Mouse (Mus musculus) hindbrain, embryonic 16.5 days (tissue): ENCODE measurements around the gene 9130023H24Rik. TPM values are rescaled to one million over a fixed set of nuclear protein-coding genes. Genes with fewer than 3 reads are reported as not detected.

Experiments
- ATAC-seq: fragments of 200-750 bp; cut with Nextera tagmentation; 2 replicates; pipeline ENCODE4 v1.8.0; 2017; ENCODE audit warnings: moderate TSS enrichment, moderate library complexity
- H3K27ac ChIP-seq: fragments of 300-500 bp; sonication (generic); 2 replicates; pipeline ENCODE4 v1.5.1; 2014; ENCODE audit warnings: low read depth, mild to moderate bottlenecking, control low read depth, low read length, moderate library complexity
- H3K27me3 ChIP-seq: fragments of 300-500 bp; sonication (generic); replicated peaks from 2 replicates; pipeline ENCODE4 v1.6.1; 2014; ENCODE audit warnings: low read length; ENCODE audit not compliant: control insufficient read depth, insufficient read depth
- H3K36me3 ChIP-seq: fragments of 300-500 bp; sonication (generic); 2 replicates; pipeline ENCODE4 v1.6.1; 2014; ENCODE audit warnings: mild to moderate bottlenecking, low read length, moderate library complexity, mixed read lengths; ENCODE audit not compliant: control insufficient read depth, insufficient read depth
- H3K4me1 ChIP-seq: fragments of 300-500 bp; sonication (generic); 2 replicates; pipeline ENCODE4 v1.6.1; 2014; ENCODE audit warnings: low read depth, low read length; ENCODE audit not compliant: control insufficient read depth, insufficient read depth
- H3K4me2 ChIP-seq: fragments of 300-500 bp; sonication (generic); 2 replicates; pipeline ENCODE4 v1.6.1; 2014; ENCODE audit warnings: mild to moderate bottlenecking, low read length, control low read depth, moderate library complexity
- H3K4me3 ChIP-seq: fragments of 300-500 bp; sonication (generic); 2 replicates; pipeline ENCODE4 v1.5.1; 2014; ENCODE audit warnings: mild to moderate bottlenecking, low read length, control low read depth, moderate library complexity
- H3K9ac ChIP-seq: fragments of 300-500 bp; sonication (generic); 2 replicates; pipeline ENCODE4 v1.6.1; 2014; ENCODE audit warnings: low read depth, mild to moderate bottlenecking, control low read depth, low read length, moderate library complexity
- H3K9me3 ChIP-seq: fragments of 300-500 bp; sonication (generic); 2 replicates; pipeline ENCODE4 v1.6.1; 2014; ENCODE audit warnings: mild to moderate bottlenecking, low read length, moderate library complexity; ENCODE audit not compliant: control insufficient read depth
- WGBS: fragments of 180-500 bp; shearing (Covaris S2); extraction: QIAGEN DNeasy Blood & Tissue Kit; methylation state at CpG from one replicate; pipeline ENCODE4 v1.1.7; 2014; 5-methylcytosine and 5-hydroxymethylcytosine counted together
- polyA plus RNA-seq: library from polyadenylated mRNA; unstranded; fragments of >200 nt; fragmentation: Nextera tagmentation; extraction: Ambion mirVana; gene quantifications from 2 replicates; pipeline ENCODE4 v1.2.1, GENCODE M21; 2015

Gene 9130023H24Rik
- polyA plus RNA-seq, 1 experiment from 2014 or later: 6.3 TPM

GRCm38 (mm10) chr7:128249998-128250397 lies 12.2 kb upstream of the 9130023H24Rik start:
- Histone ChIP-seq H3K4me1 (peaks cover 18% of the 10 kb centered on the region), H3K9me3 (no peaks in the 10 kb centered on the region), H3K27me3 (no peaks in the 10 kb centered on the region), H3K4me3 (no peak overlapping the region), H3K4me2 (no peak overlapping the region), H3K9ac (no peak overlapping the region), H3K27ac (no peak overlapping the region), H3K36me3 (no peaks in the 10 kb centered on the region)
- no peak for ATAC-seq
- 87% methylated on average over 5 of the region's 5 CpGs for WGBS

GRCm38 (mm10) chr7:128248081-128249042 lies 10.5 kb upstream of the 9130023H24Rik start:
- Histone ChIP-seq H3K36me3 (peaks cover 2% of the 10 kb centered on the region), H3K27ac (no peak overlapping the region), H3K27me3 (no peaks in the 10 kb centered on the region), H3K4me3 (no peak overlapping the region), H3K4me2 (peak overlapping the region; percentile 61; the same call in 1 of the 2 replicates), H3K9ac (no peak overlapping the region), H3K4me1 (peaks cover 18% of the 10 kb centered on the region), H3K9me3 (no peaks in the 10 kb centered on the region)
- no peak for ATAC-seq
- 81% methylated on average over 10 of the region's 10 CpGs for WGBS

- no peaks in the 10 kb centered on the region for H3K9me3 ChIP-seq
- peaks cover 7% of the 10 kb centered on the region for H3K36me3 ChIP-seq
- peak; percentile 82 for ATAC-seq
- peak overlapping the region; percentile 59 for H3K9ac ChIP-seq
- H3K27ac ChIP-seq: peak overlapping the region; percentile 59
- WGBS: 2% methylated on average over 13 of the region's 13 CpGs
- peak overlapping the region; percentile 61 for H3K4me2 ChIP-seq
- peak overlapping the region; percentile 40 for H3K4me3 ChIP-seq
- H3K27me3 ChIP-seq: no peaks in the 10 kb centered on the region
- peaks cover 15% of the 10 kb centered on the region for H3K4me1 ChIP-seq
Measured at GRCm38 (mm10) chr7:128247443-128247842, 9.6 kb upstream of the 9130023H24Rik start.

- ATAC-seq: peak; percentile 70
- Histone ChIP-seq H3K4me1 (peaks cover 8% of the 10 kb centered on the region), H3K4me2 (peak within 1 kb of the TSS; percentile 61), H3K36me3 (peaks cover 8% of the 10 kb centered on the region), H3K9ac (peak within 1 kb of the TSS; percentile 59), H3K27ac (peak within 1 kb of the TSS; percentile 59), H3K9me3 (no peaks in the 10 kb centered on the region), H3K4me3 (peak within 1 kb of the TSS; percentile 40), H3K27me3 (no peaks in the 10 kb centered on the region)
- WGBS: 2% methylated on average over 27 of the region's 30 CpGs
Measured at GRCm38 (mm10) chr7:128246496-128247391, 8.9 kb upstream of the 9130023H24Rik start, which contains the start of gene Tgfb1i1. TSS of gene Tgfb1i1 (plus strand) at chr7:128246812.

- no peaks in the 10 kb centered on the region for H3K27me3 ChIP-seq
- ATAC-seq: no peak
- no peak overlapping the region for H3K4me3 ChIP-seq
- H3K9ac ChIP-seq: no peak overlapping the region
- no peak overlapping the region for H3K4me2 ChIP-seq
- peaks cover 9% of the 10 kb centered on the region for H3K36me3 ChIP-seq
- H3K9me3 ChIP-seq: no peaks in the 10 kb centered on the region
- H3K27ac ChIP-seq: no peak overlapping the region
- 76% methylated on average over 4 of the region's 4 CpGs for WGBS
- H3K4me1 ChIP-seq: peaks cover 11% of the 10 kb centered on the region
Measured at GRCm38 (mm10) chr7:128245547-128245946, 7.7 kb upstream of the 9130023H24Rik start.

GRCm38 (mm10) chr7:128244410-128245025 lies 6.7 kb upstream of the 9130023H24Rik start:
- no peak overlapping the region for H3K27ac ChIP-seq
- no peak overlapping the region for H3K9ac ChIP-seq
- 79% methylated on average over 18 of the region's 18 CpGs for WGBS
- H3K36me3 ChIP-seq: peaks cover 15% of the 10 kb centered on the region
- H3K27me3 ChIP-seq: no peaks in the 10 kb centered on the region
- H3K4me2 ChIP-seq: no peak overlapping the region
- no peaks in the 10 kb centered on the region for H3K9me3 ChIP-seq
- peaks cover 16% of the 10 kb centered on the region for H3K4me1 ChIP-seq
- H3K4me3 ChIP-seq: no peak overlapping the region
- ATAC-seq: no peak

- Histone ChIP-seq H3K4me3 (no peak overlapping the region), H3K9me3 (no peaks in the 10 kb centered on the region), H3K4me2 (no peak overlapping the region), H3K4me1 (peaks cover 21% of the 10 kb centered on the region), H3K9ac (no peak overlapping the region), H3K36me3 (peaks cover 15% of the 10 kb centered on the region), H3K27me3 (no peaks in the 10 kb centered on the region), H3K27ac (no peak overlapping the region)
- 40% methylated on average over 10 of the region's 10 CpGs for WGBS
- ATAC-seq: no peak
Measured at GRCm38 (mm10) chr7:128243921-128244320, 6.1 kb upstream of the 9130023H24Rik start.

GRCm38 (mm10) chr7:128242331-128242730 lies 4.5 kb upstream of the 9130023H24Rik start:
- H3K27ac ChIP-seq: no peak overlapping the region
- no peaks in the 10 kb centered on the region for H3K27me3 ChIP-seq
- no peak overlapping the region for H3K9ac ChIP-seq
- no peak overlapping the region for H3K4me2 ChIP-seq
- WGBS: 95% methylated on average over 16 of the region's 16 CpGs
- H3K36me3 ChIP-seq: peaks cover 15% of the 10 kb centered on the region
- no peaks in the 10 kb centered on the region for H3K9me3 ChIP-seq
- ATAC-seq: no peak
- H3K4me1 ChIP-seq: peaks cover 25% of the 10 kb centered on the region
- H3K4me3 ChIP-seq: no peak overlapping the region
